ENCODE assay signal across 9 mouse cellular contexts in the genomic region with DNA sequence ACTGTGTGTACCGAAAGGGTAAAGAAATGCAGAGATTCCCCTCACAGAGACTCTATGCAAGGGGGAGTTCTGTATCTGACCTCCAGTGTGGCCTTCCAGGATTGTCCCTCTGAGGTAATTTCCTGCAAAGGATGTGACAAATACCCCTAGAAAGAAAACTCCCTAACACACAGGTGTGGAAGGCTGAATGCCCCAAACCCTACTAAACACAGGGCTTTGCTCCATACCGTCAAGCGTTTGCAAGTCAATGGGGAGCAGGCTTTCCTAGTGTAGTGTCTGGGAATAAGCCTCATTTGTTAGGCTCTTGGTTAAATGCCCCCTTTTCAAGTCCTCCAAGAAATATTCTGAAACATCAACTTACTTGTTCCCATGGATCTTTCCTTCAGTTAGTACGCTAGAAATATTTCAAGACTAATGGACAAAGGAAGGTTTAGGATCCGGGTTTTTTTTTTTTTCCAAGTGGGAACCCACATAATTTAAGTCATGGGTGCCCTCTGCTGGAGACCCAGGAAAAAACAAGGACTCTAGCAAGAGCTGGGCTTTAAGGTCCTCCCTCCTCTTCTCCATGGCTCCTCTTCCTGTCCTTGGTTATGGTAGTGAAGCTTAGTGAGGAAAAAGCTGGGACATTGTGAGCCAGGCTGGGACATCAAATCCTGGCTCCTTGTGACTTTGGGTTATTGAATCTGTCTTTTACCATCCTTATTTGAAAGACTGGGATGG.
A peak's percentile ranks its signal among the peaks of the same experiment; 100 is the strongest.
DNase-seq lines count a peak whose midpoint lies in the region; ATAC-seq and TF ChIP-seq lines count a peak whose summit lies in the region.
"Had no signal": no experiment of that assay in that cellular context is flagged by ENCODE, and none has a peak within 500 bp of the region (broad histone marks: within the 10 kb centered on the region; RNA-seq: fewer than 3 reads in every experiment).

No protein-coding gene starts in this region.

- no peak overlapping the region for H3K4me2 ChIP-seq in liver, embryonic 14.5 days (ENCODE audit: low read depth)

- H3K27ac ChIP-seq in liver, embryonic 14.5 days = no peak overlapping the region

- H3K9me3 ChIP-seq in liver, embryonic 14.5 days (ENCODE audit: control insufficient read depth, low read length) = no peaks in the 10 kb centered on the region

- H3K36me3 ChIP-seq in liver, embryonic 14.5 days (replicated peaks; ENCODE audit: control insufficient read depth, insufficient read depth, low read depth) = no peaks in the 10 kb centered on the region

- TF ChIP-seq CTCF in liver, embryonic 14.5 days (IDR thresholded peaks at IDR 0.05; ENCODE audit: low read depth) = peak; percentile 68

- H3K4me3 ChIP-seq in liver, embryonic 14.5 days (ENCODE audit: insufficient read depth in 1 of 2, low read depth in 2 of 2, low read length in 2 of 2) = no peak overlapping the region
- H3K4me3 ChIP-seq: erythroblast, embryonic 14.5 days had no signal

- WGBS in liver, embryonic 14.5 days (ENCODE audit: insufficient replicate concordance) = 45% methylated on average over 5 of the region's 5 CpGs

- DNase-seq in CD4-positive, CD25-positive, alpha-beta regulatory T cell, adult 2 months (ENCODE audit: low read depth, low spot score) = peak; percentile 68
- peak; percentile 83 for DNase-seq in adrenal gland, adult 2 months
- peak; percentile 59 for DNase-seq in embryo, embryonic 11.5 days (ENCODE audit: low read depth, low spot score)
- DNase-seq in heart, adult 18-20 months = peak; percentile 89 to 94
- peak; percentile 95 for DNase-seq in kidney, postnatal 10 days
- DNase-seq in liver, embryonic 14.5 days (ENCODE audit: low read depth in 3 of 3, low spot score in 3 of 3) = peak in 1 of 3 experiments; percentile 53
- peak; percentile 86 to 90 for DNase-seq in right cerebral cortex, adult 2 months (ENCODE audit: low spot score in 2 of 2)
- peak; percentile 79 for DNase-seq in urinary bladder, postnatal 25 days (ENCODE audit: low spot score)

- H3K9ac ChIP-seq in liver, embryonic 14.5 days (replicated peaks) = no peak overlapping the region

- no peaks in the 10 kb centered on the region for H3K27me3 ChIP-seq in liver, embryonic 14.5 days (ENCODE audit: control insufficient read depth, insufficient read depth, low read length)

- TF ChIP-seq EP300 in liver, embryonic 14.5 days (IDR thresholded peaks at IDR 0.05; ENCODE audit: low read depth) = no peak

- peaks cover 16 to 32% of the 10 kb centered on the region in 2 experiments for H3K4me1 ChIP-seq in liver, embryonic 14.5 days (replicated peaks; ENCODE audit: control insufficient read depth in 2 of 2, insufficient read depth in 2 of 2, low read length in 1 of 2)

- ATAC-seq in liver, embryonic 14.5 days (ENCODE audit: insufficient read depth) = no peak
